Mouse (Mus musculus) frontal cortex, postnatal 25 days (tissue): ENCODE measurements around the gene Slc5a10.
A peak's percentile ranks its signal among the peaks of the same experiment; 100 is the strongest.

Experiments
- DNase-seq, 2 experiments: peaks; one replicate each; pipeline ENCODE4 v3.0.0; 2022; ENCODE audit warnings: low spot score in 2 of 2

Gene Slc5a10

GRCm38 (mm10) chr11:61669492-61670490, 50.8 kb downstream of the Slc5a10 start:
- DNase-seq: no peak

GRCm38 (mm10) chr11:61667782-61668181, 52.8 kb downstream of the Slc5a10 start:
- no peak for DNase-seq

- no peak for DNase-seq
Observed at GRCm38 (mm10) chr11:61667248-61667647, 53.4 kb downstream of the Slc5a10 start.

GRCm38 (mm10) chr11:61665991-61666799, 54.4 kb downstream of the Slc5a10 start:
- peak in 1 of 2 experiments; percentile 13 for DNase-seq

- DNase-seq: no peak
Observed at GRCm38 (mm10) chr11:61665401-61665800, 55.2 kb downstream of the Slc5a10 start.

- DNase-seq: no peak
Observed at GRCm38 (mm10) chr11:61662189-61662588, 58.4 kb downstream of the Slc5a10 start.

GRCm38 (mm10) chr11:61660806-61661392, 59.7 kb downstream of the Slc5a10 start:
- no peak for DNase-seq

- no peak for DNase-seq
Observed at GRCm38 (mm10) chr11:61660001-61660400, 60.6 kb downstream of the Slc5a10 start.

GRCm38 (mm10) chr11:61659011-61659858, 61.4 kb downstream of the Slc5a10 start:
- DNase-seq: no peak

GRCm38 (mm10) chr11:61658360-61658922, 62.2 kb downstream of the Slc5a10 start:
- DNase-seq: no peak

- no peak for DNase-seq
Observed at GRCm38 (mm10) chr11:61657432-61657831, 63.2 kb downstream of the Slc5a10 start.

- DNase-seq: no peak
Observed at GRCm38 (mm10) chr11:61656148-61656850, 64.3 kb downstream of the Slc5a10 start.

GRCm38 (mm10) chr11:61655649-61656048, 65.0 kb downstream of the Slc5a10 start:
- no peak for DNase-seq

GRCm38 (mm10) chr11:61654786-61655311, 65.8 kb downstream of the Slc5a10 start:
- no peak for DNase-seq

- DNase-seq: no peak
Observed at GRCm38 (mm10) chr11:61653568-61653967, 67.1 kb downstream of the Slc5a10 start.

- DNase-seq: no peak
Observed at GRCm38 (mm10) chr11:61652686-61653447, 67.8 kb downstream of the Slc5a10 start, which contains the start of gene Grap. TSS of gene Grap (plus strand) at chr11:61653265.

- no peak for DNase-seq
Observed at GRCm38 (mm10) chr11:61652216-61652615, 68.4 kb downstream of the Slc5a10 start.

- DNase-seq: no peak
Observed at GRCm38 (mm10) chr11:61650470-61651265, 70.0 kb downstream of the Slc5a10 start.
